Mouse (Mus musculus): ENCODE data around the gene Sgcd.

DNA sequence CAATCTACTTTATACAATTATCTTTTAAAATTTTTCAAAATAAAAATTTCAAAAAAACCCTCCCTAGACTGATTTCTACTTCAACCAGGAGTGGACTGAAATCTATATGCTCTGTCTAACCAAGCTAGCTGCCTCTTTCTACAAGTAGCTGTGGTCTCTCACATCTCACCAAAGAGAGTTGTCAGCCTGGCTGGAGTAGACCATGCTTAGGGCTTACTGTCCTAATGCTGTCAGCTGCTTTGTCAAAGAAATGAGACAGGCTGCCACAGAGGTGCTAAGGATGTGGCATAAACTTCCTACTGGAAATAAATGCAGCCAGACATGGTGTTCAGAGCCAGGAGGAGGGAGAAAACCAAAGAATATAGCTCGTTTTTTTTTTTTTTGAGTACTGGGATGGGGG, 760.5 kb downstream of the Sgcd start:
- TF ChIP-seq CTCF (IDR thresholded peaks at IDR 0.05; ENCODE audit: insufficient read depth, low read depth, low read length): no peak
- TF ChIP-seq POLR2A (IDR thresholded peaks at IDR 0.05; ENCODE audit: insufficient read depth, low read depth, low read length): no peak

Data from olfactory bulb, adult 2 months (tissue).